Mouse (Mus musculus) hindbrain, embryonic 11.5 days (tissue): Measurements from ENCODE around the gene Amdhd2. TPM values are rescaled to one million over a fixed set of nuclear protein-coding genes. Genes with fewer than 3 reads are reported as not detected.

Source experiments
- ATAC-seq: fragments of 200-750 bp; cut with Nextera tagmentation; 2 replicates; pipeline ENCODE4 v1.8.0; 2017; ENCODE audit warnings: mild to moderate bottlenecking, moderate TSS enrichment, moderate library complexity; ENCODE audit not compliant: low FRiP score
- DNase-seq: peaks from one replicate; pipeline ENCODE4 v3.0.0-alpha.2; 2015; ENCODE audit warnings: low spot score
- H3K27ac ChIP-seq: fragments of 300-500 bp; sonication (generic); 2 replicates; pipeline ENCODE4 v1.5.1; 2014; ENCODE audit warnings: mild to moderate bottlenecking, low read depth, low read length
- H3K27me3 ChIP-seq: fragments of 300-500 bp; sonication (generic); 2 replicates; pipeline ENCODE4 v1.6.1; 2014; ENCODE audit warnings: mild to moderate bottlenecking, low read length, moderate library complexity, mixed read lengths; ENCODE audit not compliant: control insufficient read depth, insufficient read depth
- H3K36me3 ChIP-seq: fragments of 300-500 bp; sonication (generic); 2 replicates; pipeline ENCODE4 v1.6.1; 2014; ENCODE audit warnings: mild to moderate bottlenecking, low read length, moderate library complexity, mixed read lengths; ENCODE audit not compliant: control insufficient read depth, insufficient read depth
- H3K4me1 ChIP-seq: fragments of 300-500 bp; sonication (generic); replicated peaks from 2 replicates; pipeline ENCODE4 v1.6.1; 2014; ENCODE audit warnings: low read length, mixed read lengths; ENCODE audit not compliant: control insufficient read depth, insufficient read depth
- H3K4me2 ChIP-seq: fragments of 300-500 bp; sonication (generic); replicated peaks from 2 replicates; pipeline ENCODE4 v1.6.1; 2014; ENCODE audit warnings: mild to moderate bottlenecking, low read depth, low read length
- H3K4me3 ChIP-seq: fragments of 300-500 bp; sonication (generic); 2 replicates; pipeline ENCODE4 v1.5.1; 2014; ENCODE audit warnings: low read depth, low read length
- H3K9ac ChIP-seq: fragments of 300-500 bp; sonication (generic); 2 replicates; pipeline ENCODE4 v1.6.1; 2014; ENCODE audit warnings: low read depth, low read length
- H3K9me3 ChIP-seq: fragments of 300-500 bp; sonication (generic); 2 replicates; pipeline ENCODE4 v1.6.1; 2016; ENCODE audit warnings: low read length; ENCODE audit not compliant: control insufficient read depth
- WGBS: fragments of 180-500 bp; shearing (Covaris S2); extraction: QIAGEN DNeasy Blood & Tissue Kit; methylation state at CpG from one replicate; pipeline ENCODE4 v1.1.7; 2014; 5-methylcytosine and 5-hydroxymethylcytosine counted together
- polyA plus RNA-seq: library from polyadenylated mRNA; unstranded; fragments of >200 nt; fragmentation: Nextera tagmentation; extraction: Ambion mirVana; gene quantifications from 2 replicates; pipeline ENCODE4 v1.2.1, GENCODE M21; 2014

The Amdhd2 gene
- polyA plus RNA-seq, 1 experiment from 2014 or later, result 31.1 TPM

DNA sequence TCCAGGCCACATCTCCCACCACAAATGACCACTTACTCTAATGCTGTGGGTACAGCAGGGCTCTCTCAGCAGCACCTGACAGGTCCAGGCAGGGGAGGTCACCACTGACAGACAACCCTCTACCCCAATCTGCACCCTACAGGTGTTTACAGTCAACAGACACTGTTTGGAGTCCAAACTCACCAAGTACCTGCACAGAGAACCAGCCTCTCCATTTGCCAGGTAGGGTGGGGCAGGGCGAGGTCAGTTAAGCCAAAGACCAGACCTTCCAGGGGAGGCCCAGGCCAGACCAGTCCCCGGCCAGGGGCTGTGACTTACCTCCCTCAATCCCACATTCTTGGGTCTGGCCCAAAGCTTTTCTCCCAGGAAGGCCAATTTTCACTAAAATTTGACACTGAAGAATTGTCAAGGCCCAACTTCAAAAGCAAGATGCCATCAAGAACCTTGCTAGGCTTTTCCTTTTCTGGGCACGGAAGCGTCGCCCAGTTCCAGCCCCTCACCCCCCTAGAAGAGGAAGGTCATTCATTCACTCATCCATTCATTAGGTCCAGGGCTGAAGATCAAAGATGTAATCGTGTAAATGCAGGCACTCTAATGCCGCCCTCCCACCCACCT lies 4.4 kb upstream of the Amdhd2 start:
- no peaks in the 10 kb centered on the region for H3K9me3 ChIP-seq
- 57% methylated on average over 7 of the region's 7 CpGs for WGBS
- H3K9ac ChIP-seq, result peak overlapping the region; percentile 88
- peak overlapping the region; percentile 56 for H3K4me2 ChIP-seq
- H3K36me3 ChIP-seq, result no peaks in the 10 kb centered on the region
- no peak for DNase-seq
- no peak for ATAC-seq
- H3K27ac ChIP-seq, result no peak overlapping the region
- peak overlapping the region; percentile 87 for H3K4me3 ChIP-seq
- H3K27me3 ChIP-seq, result no peaks in the 10 kb centered on the region
- peaks cover 8% of the 10 kb centered on the region for H3K4me1 ChIP-seq

DNA sequence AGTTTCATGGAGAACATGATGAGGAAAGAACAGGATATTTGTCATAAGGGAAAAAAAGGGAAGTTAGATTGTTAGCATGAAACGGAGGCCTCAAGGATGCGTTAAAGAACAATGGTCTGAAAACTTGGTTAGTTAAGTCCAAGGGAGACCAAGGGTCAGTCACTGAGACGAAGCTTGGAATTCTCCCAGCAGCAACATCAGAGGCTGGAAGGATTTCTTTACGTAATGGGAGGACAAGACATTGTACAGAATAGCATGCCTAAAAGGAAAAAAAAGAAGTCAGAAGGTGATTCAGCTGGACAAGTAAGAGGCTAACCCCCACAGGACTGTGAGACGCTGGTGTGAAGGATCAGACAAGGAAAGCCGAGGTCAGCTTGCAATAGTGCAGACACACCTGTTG lies 3.6 kb upstream of the Amdhd2 start:
- no peak overlapping the region for H3K4me2 ChIP-seq
- WGBS, result 94% methylated on average over 6 of the region's 6 CpGs
- peaks cover 11% of the 10 kb centered on the region for H3K4me1 ChIP-seq
- no peak overlapping the region for H3K27ac ChIP-seq
- H3K9me3 ChIP-seq, result no peaks in the 10 kb centered on the region
- no peaks in the 10 kb centered on the region for H3K36me3 ChIP-seq
- DNase-seq, result no peak
- no peaks in the 10 kb centered on the region for H3K27me3 ChIP-seq
- H3K4me3 ChIP-seq, result no peak overlapping the region
- no peak for ATAC-seq
- no peak overlapping the region for H3K9ac ChIP-seq

DNA sequence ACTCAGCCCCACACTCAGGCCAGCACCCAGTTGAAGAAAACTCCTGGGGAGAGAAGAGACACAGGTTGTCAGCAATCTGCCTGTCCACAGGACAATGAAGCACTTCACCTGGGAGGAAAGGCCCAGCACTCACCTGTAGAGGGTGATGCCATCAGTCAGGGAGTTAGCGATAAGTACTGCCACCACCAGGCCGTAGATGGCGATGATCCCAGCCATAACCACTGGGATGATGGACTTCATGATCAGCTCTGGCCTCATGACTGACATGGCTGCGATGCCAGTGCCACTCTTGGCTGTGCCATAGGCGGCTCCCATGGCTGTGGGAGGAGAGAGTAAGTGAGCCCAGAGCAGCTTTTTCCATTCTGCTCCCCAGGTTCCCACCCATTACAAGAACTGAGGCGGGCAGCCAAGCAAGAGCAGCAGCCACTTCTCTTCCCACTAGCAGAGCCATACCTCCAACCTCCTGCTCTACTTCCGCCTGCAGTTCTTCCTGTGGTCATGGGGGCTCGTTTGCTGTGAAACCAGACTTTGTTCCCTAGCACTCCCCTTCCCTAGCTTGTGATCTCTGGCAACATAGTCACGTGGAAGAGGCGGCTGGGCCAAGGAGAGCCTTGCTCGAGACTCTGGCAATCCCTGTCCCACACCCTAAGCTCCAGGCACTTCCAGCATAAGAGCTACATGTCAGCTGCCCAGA lies 1.1 kb upstream of the Amdhd2 start:
- H3K9me3 ChIP-seq, result no peaks in the 10 kb centered on the region
- no peak for ATAC-seq
- H3K36me3 ChIP-seq, result no peaks in the 10 kb centered on the region

DNA sequence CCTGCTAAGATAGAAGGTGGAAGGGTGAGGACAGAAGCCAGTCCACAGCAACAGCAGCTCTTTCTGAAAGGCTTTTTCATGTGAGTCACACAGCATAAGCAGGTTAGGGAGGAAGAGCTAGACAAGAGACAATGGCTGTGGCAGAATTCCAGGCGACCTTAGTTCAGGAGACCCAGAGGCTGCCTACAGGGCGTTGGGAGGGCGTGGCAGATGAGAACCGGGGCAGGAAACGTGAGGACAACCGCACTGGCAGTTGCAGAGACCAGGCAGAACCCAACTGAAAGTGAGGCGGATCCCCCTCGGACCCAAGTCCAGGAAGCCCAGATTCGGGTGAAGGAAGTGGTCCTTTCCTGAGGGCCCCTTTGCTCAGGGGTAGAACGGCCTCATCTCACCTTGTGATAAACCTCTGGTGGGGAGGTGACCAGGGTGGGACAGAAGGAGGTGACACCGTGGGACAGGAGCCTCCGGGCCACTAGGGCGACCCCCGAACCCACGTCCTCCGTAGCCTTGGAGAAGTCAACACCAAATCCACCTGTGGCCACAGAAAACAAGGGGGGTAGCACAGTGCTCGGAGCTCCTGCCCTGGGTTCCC lies 886 bp downstream of the Amdhd2 start:
- DNase-seq (no peak), ATAC-seq (no peak)
- Histone ChIP-seq H3K4me2 (peak overlapping the region; percentile 96), H3K4me3 (peak overlapping the region; percentile 83), H3K9ac (peak overlapping the region; percentile 87), H3K4me1 (peaks cover 5% of the 10 kb centered on the region), H3K36me3 (no peaks in the 10 kb centered on the region), H3K27ac (no peak overlapping the region), H3K27me3 (no peaks in the 10 kb centered on the region), H3K9me3 (no peaks in the 10 kb centered on the region)
- WGBS, result 24% methylated on average over 17 of the region's 17 CpGs

More for the DNA sequence above, 1.1 kb upstream of the Amdhd2 start:
- peaks cover 11% of the 10 kb centered on the region for H3K4me1 ChIP-seq
- no peaks in the 10 kb centered on the region for H3K27me3 ChIP-seq
- no peak for DNase-seq
- no peak overlapping the region for H3K4me3 ChIP-seq
- H3K27ac ChIP-seq, result no peak overlapping the region
- WGBS, result 89% methylated on average over 10 of the region's 11 CpGs
- no peak overlapping the region for H3K4me2 ChIP-seq
- no peak overlapping the region for H3K9ac ChIP-seq

DNA sequence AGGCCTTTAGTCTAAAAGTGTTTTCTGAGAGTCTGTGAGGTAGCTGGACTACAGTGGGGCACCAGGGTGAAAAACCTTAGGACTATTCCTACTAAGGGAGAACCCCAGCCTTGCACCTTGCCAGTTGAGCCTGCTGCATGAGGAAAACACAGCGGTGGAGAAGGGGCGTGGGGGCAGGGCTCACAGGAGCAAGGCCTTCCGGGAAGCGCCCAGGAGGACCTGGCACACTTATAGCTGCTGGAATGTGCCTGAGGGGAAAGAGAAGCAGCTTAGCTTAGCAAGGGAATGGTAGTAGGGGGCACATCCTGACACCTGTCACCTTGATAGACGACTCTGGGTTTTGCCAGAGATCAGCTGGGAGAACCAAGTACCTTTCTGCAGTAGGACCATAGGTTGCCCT lies 2.1 kb downstream of the Amdhd2 start:
- WGBS, result 87% methylated on average over 5 of the region's 5 CpGs
- Histone ChIP-seq H3K9ac (no peak overlapping the region), H3K36me3 (no peaks in the 10 kb centered on the region), H3K4me3 (no peak overlapping the region), H3K4me1 (peaks cover 4% of the 10 kb centered on the region; the same call in 1 of the 2 replicates), H3K9me3 (no peaks in the 10 kb centered on the region), H3K4me2 (no peak overlapping the region), H3K27me3 (no peaks in the 10 kb centered on the region), H3K27ac (no peak overlapping the region)
- DNase-seq (no peak), ATAC-seq (no peak)

DNA sequence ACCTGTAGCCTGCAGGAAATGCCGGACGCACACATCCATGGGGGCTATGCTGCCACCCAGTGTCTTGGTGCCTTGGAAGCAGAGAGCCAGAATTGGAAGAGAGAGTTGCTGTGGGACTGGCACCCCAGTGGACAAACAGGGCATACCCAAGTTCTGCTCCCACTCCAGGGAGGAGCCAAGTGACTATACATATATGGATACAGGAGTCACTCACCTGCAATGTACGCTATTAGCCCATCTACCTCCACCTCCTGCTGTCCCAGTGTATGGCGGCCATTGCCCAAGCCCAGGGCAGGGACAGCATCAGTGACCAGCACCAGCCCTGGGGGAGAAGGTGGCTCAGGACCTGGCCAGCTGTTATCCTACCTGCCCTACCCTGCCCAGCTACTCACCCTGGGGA lies 6.0 kb downstream of the Amdhd2 start:
- DNase-seq (no peak), ATAC-seq (no peak)
- H3K27me3 ChIP-seq, result no peaks in the 10 kb centered on the region

DNA sequence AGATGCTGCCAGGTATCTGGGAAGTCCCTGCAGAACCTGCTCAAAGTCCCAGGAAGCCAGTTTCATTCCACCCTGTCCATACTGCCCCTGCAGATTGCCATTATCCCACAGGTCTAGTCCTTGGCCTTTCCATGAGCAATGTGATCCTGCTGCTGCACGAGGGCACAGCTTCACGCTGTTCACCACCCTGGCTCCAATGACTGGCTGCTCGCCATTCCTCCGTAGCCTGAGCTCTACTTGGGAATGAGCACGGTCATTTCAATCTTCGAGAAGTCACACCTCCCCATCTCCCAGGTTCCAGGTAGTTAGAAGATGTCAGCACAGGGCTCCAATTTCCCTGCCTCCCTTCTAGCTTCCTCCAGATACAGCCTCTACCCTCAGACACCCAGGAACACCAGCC lies 6.4 kb downstream of the Amdhd2 start:
- ATAC-seq (no peak), DNase-seq (no peak)
- H3K36me3 ChIP-seq, result no peaks in the 10 kb centered on the region
- WGBS, result 88% methylated on average over 6 of the region's 6 CpGs
- H3K4me2 ChIP-seq, result no peak overlapping the region
- H3K4me3 ChIP-seq, result no peak overlapping the region
- H3K9me3 ChIP-seq, result no peaks in the 10 kb centered on the region
- H3K27me3 ChIP-seq, result no peaks in the 10 kb centered on the region
- H3K27ac ChIP-seq, result no peak overlapping the region
- H3K4me1 ChIP-seq, result no peaks in the 10 kb centered on the region
- no peak overlapping the region for H3K9ac ChIP-seq

More for the DNA sequence above, 6.0 kb downstream of the Amdhd2 start:
- no peaks in the 10 kb centered on the region for H3K36me3 ChIP-seq
- no peaks in the 10 kb centered on the region for H3K4me1 ChIP-seq
- no peak overlapping the region for H3K9ac ChIP-seq
- no peak overlapping the region for H3K4me2 ChIP-seq
- H3K27ac ChIP-seq, result no peak overlapping the region
- H3K4me3 ChIP-seq, result no peak overlapping the region
- 93% methylated on average over 4 of the region's 4 CpGs for WGBS
- no peaks in the 10 kb centered on the region for H3K9me3 ChIP-seq

DNA sequence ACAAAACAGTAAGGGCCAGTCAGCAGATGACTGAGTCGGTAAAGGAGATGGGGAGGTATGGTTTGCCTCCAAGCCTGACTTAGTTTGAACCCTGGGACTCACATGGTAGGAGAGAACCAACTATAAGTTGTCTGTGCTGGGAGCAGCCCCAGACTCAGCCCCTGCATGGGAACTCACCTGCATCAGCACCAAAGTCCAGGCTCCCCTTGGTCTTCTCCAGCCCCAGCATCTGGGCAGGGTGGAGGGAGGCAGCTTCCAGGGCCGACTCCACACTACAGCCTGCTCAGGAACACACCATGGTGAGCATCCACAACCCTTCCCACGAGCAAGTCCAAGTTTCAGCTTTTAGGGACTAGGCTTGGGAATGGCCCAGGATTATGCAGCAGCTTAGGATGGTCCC lies 7.2 kb downstream of the Amdhd2 start:
- ATAC-seq (no peak), DNase-seq (no peak)
- no peaks in the 10 kb centered on the region for H3K27me3 ChIP-seq
- H3K4me2 ChIP-seq, result no peak overlapping the region
- 94% methylated on average over 3 of the region's 3 CpGs for WGBS
- H3K4me1 ChIP-seq, result no peaks in the 10 kb centered on the region
- H3K9me3 ChIP-seq, result no peaks in the 10 kb centered on the region
- H3K4me3 ChIP-seq, result no peak overlapping the region
- H3K27ac ChIP-seq, result no peak overlapping the region
- no peak overlapping the region for H3K9ac ChIP-seq
- H3K36me3 ChIP-seq, result no peaks in the 10 kb centered on the region

DNA sequence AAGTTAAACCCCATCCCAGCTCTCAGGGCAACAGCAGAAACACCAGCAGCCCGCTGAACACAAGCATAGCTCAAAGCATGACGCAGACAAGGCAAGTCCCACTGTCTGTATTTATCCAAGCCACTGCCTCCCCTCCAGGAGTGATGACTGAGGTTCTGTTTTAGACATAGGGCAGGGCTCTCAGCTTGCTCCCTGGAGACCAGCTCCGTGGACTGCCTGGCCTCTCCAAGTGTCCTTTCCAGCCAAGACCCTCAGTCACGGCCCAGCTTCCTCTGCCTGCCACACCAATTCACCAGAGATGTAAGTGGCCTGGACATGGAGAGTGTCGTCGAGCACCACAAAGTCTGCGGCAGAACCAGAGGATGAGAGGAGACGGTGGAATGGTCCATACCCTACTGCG lies 7.8 kb downstream of the Amdhd2 start:
- 94% methylated on average over 9 of the region's 9 CpGs for WGBS
- ATAC-seq (no peak), DNase-seq (no peak)
- no peaks in the 10 kb centered on the region for H3K9me3 ChIP-seq
- no peak overlapping the region for H3K27ac ChIP-seq
- no peak overlapping the region for H3K9ac ChIP-seq
- H3K4me1 ChIP-seq, result no peaks in the 10 kb centered on the region
- H3K36me3 ChIP-seq, result no peaks in the 10 kb centered on the region
- no peak overlapping the region for H3K4me3 ChIP-seq
- no peak overlapping the region for H3K4me2 ChIP-seq
- no peaks in the 10 kb centered on the region for H3K27me3 ChIP-seq
